Mouse (Mus musculus): ENCODE measurements around the gene Eif4e2. TPM values are rescaled to one million over a fixed set of nuclear protein-coding genes. Genes with fewer than 3 reads are reported as not detected.

The Eif4e2 gene
- total and polyA plus RNA-seq, 3 experiments: 175 to 264 (median 228) TPM

GRCm38 (mm10) chr1:87227160-87227550 lies 13.4 kb downstream of the Eif4e2 start:
- H3K27ac ChIP-seq (ENCODE audit: insufficient read depth, low read depth): no peak overlapping the region
- no peaks in the 10 kb centered on the region for H3K9me3 ChIP-seq (replicated peaks; ENCODE audit: low read length)
- peaks cover 4% of the 10 kb centered on the region; the same call in 1 of the 2 replicates for H3K79me2 ChIP-seq (replicated peaks; ENCODE audit: control insufficient read depth, extremely low read depth, insufficient read depth, poor library complexity, severe bottlenecking)
- H3K4me3 ChIP-seq (replicated peaks in 1 of 3; ENCODE audit: low read depth in 2 of 3, low read length in 2 of 3, poor library complexity in 1 of 3): no peak overlapping the region
- in situ Hi-C loops (cut with MboI; ENCODE audit: low pct_ligation_motif_present, low pct_unique_long_range_greater_than_20kb, low sequenced_read_pairs) (no loop called here), dilution Hi-C loops (cut with MboI; ENCODE audit: extremely low pct_ligation_motif_present, extremely low pct_unique_long_range_greater_than_20kb, low sequenced_read_pairs) (no loop called here)
- peaks cover 77 to 98% of the 10 kb centered on the region in 2 experiments for H3K36me3 ChIP-seq (replicated peaks in 1 of 2; ENCODE audit: control insufficient read depth in 1 of 2, insufficient read depth in 1 of 2, low read length in 1 of 2)
- no peak overlapping the region for H3K4me2 ChIP-seq (ENCODE audit: insufficient read depth, low read depth, poor library complexity, severe bottlenecking)
- no peak for TF ChIP-seq EP300 (IDR thresholded peaks at IDR 0.05; ENCODE audit: low read length)
- no peak for TF ChIP-seq SIN3A (IDR thresholded peaks at IDR 0.05; ENCODE audit: low read length)
- TF ChIP-seq NELFE (IDR thresholded peaks at IDR 0.05; ENCODE audit: low read depth, low read length): no peak
- TF ChIP-seq MAX (IDR thresholded peaks at IDR 0.05; ENCODE audit: low read length): no peak
- no peak for TF ChIP-seq TCF12 (IDR thresholded peaks at IDR 0.05; ENCODE audit: low read depth, low read length)
- no peak for TF ChIP-seq JUN (IDR thresholded peaks at IDR 0.05; ENCODE audit: insufficient read depth, low read depth, low read length)
- no peak for TF ChIP-seq ELF1 (IDR thresholded peaks at IDR 0.05; ENCODE audit: low read depth, low read length)
- TF ChIP-seq CHD1 (IDR thresholded peaks at IDR 0.05; ENCODE audit: low read depth, low read length): no peak
- no peak for TF ChIP-seq CTCF (conservative IDR thresholded peaks at IDR 0.05 in 1 of 2, IDR thresholded peaks at IDR 0.05 in 1 of 2; ENCODE audit: low read depth in 2 of 2, low read length in 2 of 2)
- no peak for TF ChIP-seq MAFK (IDR thresholded peaks at IDR 0.05; ENCODE audit: insufficient replicate concordance, low read length)
- no peaks in the 10 kb centered on the region for H3K27me3 ChIP-seq (replicated peaks)
- DNase-seq (ENCODE audit: extremely low read depth): no peak
- H3K4me1 ChIP-seq (ENCODE audit: control insufficient read depth in 1 of 2, insufficient read depth in 2 of 2): no peaks in the 10 kb centered on the region
- no peak overlapping the region for H3K9ac ChIP-seq (ENCODE audit: insufficient read depth, low read depth)

- Histone ChIP-seq H3K9ac (ENCODE audit: insufficient read depth, low read depth) (no peak overlapping the region), H3K4me2 (ENCODE audit: insufficient read depth, low read depth, poor library complexity, severe bottlenecking) (no peak overlapping the region), H3K4me3 (replicated peaks in 1 of 3; ENCODE audit: low read depth in 2 of 3, low read length in 2 of 3, poor library complexity in 1 of 3) (no peak overlapping the region), H3K4me1 (ENCODE audit: control insufficient read depth in 1 of 2, insufficient read depth in 2 of 2) (no peaks in the 10 kb centered on the region), H3K79me2 (replicated peaks; ENCODE audit: control insufficient read depth, extremely low read depth, insufficient read depth, poor library complexity, severe bottlenecking) (no peaks in the 10 kb centered on the region), H3K36me3 (replicated peaks in 1 of 2; ENCODE audit: control insufficient read depth in 1 of 2, insufficient read depth in 1 of 2, low read length in 1 of 2) (peaks cover 67 to 99% of the 10 kb centered on the region in 2 experiments), H3K9me3 (replicated peaks; ENCODE audit: low read length) (no peaks in the 10 kb centered on the region), H3K27me3 (replicated peaks) (no peaks in the 10 kb centered on the region), H3K27ac (ENCODE audit: insufficient read depth, low read depth) (no peak overlapping the region)
- in situ Hi-C loops (cut with MboI; ENCODE audit: low pct_ligation_motif_present, low pct_unique_long_range_greater_than_20kb, low sequenced_read_pairs) (no loop called here), dilution Hi-C loops (cut with MboI; ENCODE audit: extremely low pct_ligation_motif_present, extremely low pct_unique_long_range_greater_than_20kb, low sequenced_read_pairs) (no loop called here)
- TF ChIP-seq IRF4 (IDR thresholded peaks at IDR 0.05; ENCODE audit: low read depth, low read length): no peak
- no peak for TF ChIP-seq CTCF (conservative IDR thresholded peaks at IDR 0.05 in 1 of 2, IDR thresholded peaks at IDR 0.05 in 1 of 2; ENCODE audit: low read depth in 2 of 2, low read length in 2 of 2)
- TF ChIP-seq RAD21 (IDR thresholded peaks at IDR 0.05; ENCODE audit: low read depth, low read length): no peak
- no peak for TF ChIP-seq ETS1 (conservative IDR thresholded peaks at IDR 0.05; ENCODE audit: low read depth, low read length)
- TF ChIP-seq ZC3H11A (IDR thresholded peaks at IDR 0.05; ENCODE audit: low read depth, low read length): no peak
- no peak for TF ChIP-seq GABPA (IDR thresholded peaks at IDR 0.05; ENCODE audit: insufficient replicate concordance, low read depth, low read length)
- TF ChIP-seq RCOR1 (conservative IDR thresholded peaks at IDR 0.05; ENCODE audit: low read depth, low read length): no peak
- no peak for TF ChIP-seq MEF2A (IDR thresholded peaks at IDR 0.05; ENCODE audit: borderline replicate concordance, low read depth, low read length)
- TF ChIP-seq SIN3A (IDR thresholded peaks at IDR 0.05; ENCODE audit: low read length): no peak
- TF ChIP-seq TCF12 (IDR thresholded peaks at IDR 0.05; ENCODE audit: low read depth, low read length): no peak
- no peak for TF ChIP-seq MAFK (IDR thresholded peaks at IDR 0.05; ENCODE audit: insufficient replicate concordance, low read length)
- TF ChIP-seq JUN (IDR thresholded peaks at IDR 0.05; ENCODE audit: insufficient read depth, low read depth, low read length): no peak
- TF ChIP-seq SMC3 (IDR thresholded peaks at IDR 0.05; ENCODE audit: low read depth, low read length): no peak
- TF ChIP-seq UBTF (IDR thresholded peaks at IDR 0.05; ENCODE audit: low read depth, low read length): no peak
- TF ChIP-seq MYC (IDR thresholded peaks at IDR 0.05; ENCODE audit: low read depth, low read length): no peak
- TF ChIP-seq MAX (IDR thresholded peaks at IDR 0.05; ENCODE audit: low read length): no peak
- TF ChIP-seq MXI1 (IDR thresholded peaks at IDR 0.05; ENCODE audit: low read depth, low read length): no peak
- no peak for TF ChIP-seq E2F4 (IDR thresholded peaks at IDR 0.05; ENCODE audit: insufficient replicate concordance, low read depth, low read length)
- TF ChIP-seq POLR2AphosphoS2 (IDR thresholded peaks at IDR 0.05; ENCODE audit: low read depth, low read length): no peak
- no peak for DNase-seq (ENCODE audit: extremely low read depth)
Observed at GRCm38 (mm10) chr1:87230606-87231005, 16.9 kb downstream of the Eif4e2 start.

Measured in CH12.LX (cell line).